Mouse (Mus musculus) neural tube, embryonic 11.5 days (tissue): ENCODE results near the gene Reck. TPM values are rescaled to one million over a fixed set of nuclear protein-coding genes. Genes with fewer than 3 reads are reported as not detected.
A peak's percentile ranks its signal among the peaks of the same experiment; 100 is the strongest.

Experiments
- ATAC-seq: fragments of 200-750 bp; cut with Nextera tagmentation; 2 replicates; pipeline ENCODE4 v1.8.0; 2017; ENCODE audit warnings: moderate number of reproducible peaks, mild to moderate bottlenecking, moderate TSS enrichment, moderate library complexity; ENCODE audit not compliant: insufficient read depth, low FRiP score, low TSS enrichment
- DNase-seq: peaks from one replicate; pipeline ENCODE4 v3.0.0-alpha.2; 2015; ENCODE audit warnings: low spot score
- H3K27ac ChIP-seq: fragments of 300-500 bp; sonication (generic); 2 replicates; pipeline ENCODE4 v1.5.1; 2014; ENCODE audit warnings: low read depth, mild to moderate bottlenecking, low read length
- H3K27me3 ChIP-seq: fragments of 300-500 bp; sonication (generic); 2 replicates; pipeline ENCODE4 v1.6.1; 2014; ENCODE audit warnings: mild to moderate bottlenecking, low read length, mixed read lengths; ENCODE audit not compliant: control insufficient read depth, insufficient read depth
- H3K36me3 ChIP-seq: fragments of 300-500 bp; sonication (generic); 2 replicates; pipeline ENCODE4 v1.6.1; 2014; ENCODE audit warnings: mild to moderate bottlenecking, low read length, moderate library complexity, mixed read lengths; ENCODE audit not compliant: control insufficient read depth, insufficient read depth
- H3K4me1 ChIP-seq: fragments of 300-500 bp; sonication (generic); 2 replicates; pipeline ENCODE4 v1.6.1; 2014; ENCODE audit warnings: low read length, mixed read lengths; ENCODE audit not compliant: control insufficient read depth, insufficient read depth
- H3K4me2 ChIP-seq: fragments of 300-500 bp; sonication (generic); 2 replicates; pipeline ENCODE4 v1.6.1; 2014; ENCODE audit warnings: low read depth, mild to moderate bottlenecking, moderate library complexity
- H3K4me3 ChIP-seq: fragments of 300-500 bp; sonication (generic); 2 replicates; pipeline ENCODE4 v1.5.1; 2014; ENCODE audit warnings: low read depth, low read length
- H3K9ac ChIP-seq: fragments of 300-500 bp; sonication (generic); 2 replicates; pipeline ENCODE4 v1.6.1; 2014; ENCODE audit warnings: mild to moderate bottlenecking, low read length
- H3K9me3 ChIP-seq: fragments of 300-500 bp; sonication (generic); 2 replicates; pipeline ENCODE4 v1.6.1; 2016; ENCODE audit warnings: low read length; ENCODE audit not compliant: control insufficient read depth
- WGBS: fragments of 180-500 bp; shearing (Covaris S2); extraction: QIAGEN DNeasy Blood & Tissue Kit; methylation state at CpG from one replicate; pipeline ENCODE4 v1.1.7; 2014; 5-methylcytosine and 5-hydroxymethylcytosine counted together
- polyA plus RNA-seq: library from polyadenylated mRNA; unstranded; fragments of >200 nt; fragmentation: Nextera tagmentation; extraction: Ambion mirVana; gene quantifications from 2 replicates; pipeline ENCODE4 v1.2.1, GENCODE M21; 2014

Reck gene
- polyA plus RNA-seq: 15.9 and 18.5 TPM in 2 replicates

- H3K4me2 ChIP-seq: peak within 1 kb of the TSS; percentile 69
- no peaks in the 10 kb centered on the region for H3K27me3 ChIP-seq
- ATAC-seq: peak; percentile 95
- WGBS: under 1% methylated on average over 52 of the region's 73 CpGs
- H3K9me3 ChIP-seq: no peaks in the 10 kb centered on the region
- no peaks in the 10 kb centered on the region for H3K4me1 ChIP-seq
- H3K4me3 ChIP-seq: peak within 1 kb of the TSS; percentile 78
- peak within 1 kb of the TSS; percentile 60; the same call in 1 of the 2 replicates for H3K27ac ChIP-seq
- peak; percentile 96 for DNase-seq
- peak within 1 kb of the TSS; percentile 77 for H3K9ac ChIP-seq
- no peaks in the 10 kb centered on the region for H3K36me3 ChIP-seq
These were observed at the start of gene Reck for GRCm38 (mm10) chr4:43875160-43875918. Reck (plus strand) TSS chr4:43875530.

GRCm38 (mm10) chr4:43828806-43829205 is 46.5 kb upstream of the Reck start:
- no peak overlapping the region for H3K27ac ChIP-seq
- ATAC-seq (no peak), DNase-seq (no peak)
- no peaks in the 10 kb centered on the region for H3K4me1 ChIP-seq
- 90% methylated on average over 4 of the region's 4 CpGs for WGBS
- H3K9ac ChIP-seq: no peak overlapping the region
- no peak overlapping the region for H3K4me3 ChIP-seq
- no peaks in the 10 kb centered on the region for H3K36me3 ChIP-seq
- H3K4me2 ChIP-seq: no peak overlapping the region
- no peaks in the 10 kb centered on the region for H3K27me3 ChIP-seq
- no peaks in the 10 kb centered on the region for H3K9me3 ChIP-seq

- ATAC-seq (no peak), DNase-seq (no peak)
- no peaks in the 10 kb centered on the region for H3K9me3 ChIP-seq
- no peaks in the 10 kb centered on the region for H3K4me1 ChIP-seq
- no peak overlapping the region for H3K27ac ChIP-seq
- H3K4me3 ChIP-seq: no peak overlapping the region
- H3K36me3 ChIP-seq: no peaks in the 10 kb centered on the region
- 71% methylated on average over 5 of the region's 5 CpGs for WGBS
- H3K4me2 ChIP-seq: no peak overlapping the region
- no peak overlapping the region for H3K9ac ChIP-seq
- no peaks in the 10 kb centered on the region for H3K27me3 ChIP-seq
These were observed 43.3 kb upstream of the Reck start for GRCm38 (mm10) chr4:43832031-43832430.

GRCm38 (mm10) chr4:43833752-43834151 is 41.6 kb upstream of the Reck start:
- ATAC-seq (no peak), DNase-seq (no peak)
- Histone ChIP-seq H3K4me1 (no peaks in the 10 kb centered on the region), H3K4me3 (no peak overlapping the region), H3K9me3 (no peaks in the 10 kb centered on the region), H3K27ac (no peak overlapping the region), H3K4me2 (no peak overlapping the region), H3K36me3 (no peaks in the 10 kb centered on the region), H3K9ac (no peak overlapping the region), H3K27me3 (no peaks in the 10 kb centered on the region)
- 79% methylated on average over 5 of the region's 5 CpGs for WGBS

- Histone ChIP-seq H3K4me3 (no peak overlapping the region), H3K27me3 (no peaks in the 10 kb centered on the region), H3K36me3 (no peaks in the 10 kb centered on the region), H3K4me1 (no peaks in the 10 kb centered on the region), H3K27ac (no peak overlapping the region), H3K9me3 (no peaks in the 10 kb centered on the region), H3K4me2 (no peak overlapping the region), H3K9ac (no peak overlapping the region)
- ATAC-seq (no peak), DNase-seq (no peak)
- WGBS: 78% methylated on average over 4 of the region's 4 CpGs
These were observed 40.6 kb upstream of the Reck start for GRCm38 (mm10) chr4:43834749-43835148.

- H3K9me3 ChIP-seq: no peaks in the 10 kb centered on the region
- ATAC-seq (no peak), DNase-seq (no peak)
- no peaks in the 10 kb centered on the region for H3K4me1 ChIP-seq
- H3K9ac ChIP-seq: no peak overlapping the region
- WGBS: 83% methylated on average over 3 of the region's 3 CpGs
- H3K36me3 ChIP-seq: no peaks in the 10 kb centered on the region
- H3K4me2 ChIP-seq: no peak overlapping the region
- no peaks in the 10 kb centered on the region for H3K27me3 ChIP-seq
- no peak overlapping the region for H3K4me3 ChIP-seq
- H3K27ac ChIP-seq: no peak overlapping the region
These were observed 37.0 kb upstream of the Reck start for GRCm38 (mm10) chr4:43838326-43838725.

- no peak within 1 kb of the TSS for H3K4me2 ChIP-seq
- WGBS: 77% methylated on average over 1 of the region's 1 CpGs
These were observed 35.2 kb upstream of the Reck start, which contains the start of gene Olfr157 for GRCm38 (mm10) chr4:43840101-43840500. Olfr157 (minus strand) TSS chr4:43840201.

GRCm38 (mm10) chr4:43851265-43851664 is 24.1 kb upstream of the Reck start, which contains the start of gene Olfr155:
Olfr155 (plus strand) TSS chr4:43851565.
- Histone ChIP-seq H3K9me3 (no peaks in the 10 kb centered on the region), H3K27me3 (no peaks in the 10 kb centered on the region), H3K4me1 (no peaks in the 10 kb centered on the region), H3K36me3 (no peaks in the 10 kb centered on the region), H3K4me3 (no peak within 1 kb of the TSS), H3K4me2 (no peak within 1 kb of the TSS), H3K27ac (no peak within 1 kb of the TSS), H3K9ac (no peak within 1 kb of the TSS)
- no peak for DNase-seq
- 87% methylated on average over 6 of the region's 6 CpGs for WGBS
- ATAC-seq: no peak

More at GRCm38 (mm10) chr4:43840101-43840500, 35.2 kb upstream of the Reck start, which contains the start of gene Olfr157:
- Histone ChIP-seq H3K9me3 (no peaks in the 10 kb centered on the region), H3K27ac (no peak within 1 kb of the TSS), H3K36me3 (no peaks in the 10 kb centered on the region), H3K9ac (no peak within 1 kb of the TSS), H3K27me3 (no peaks in the 10 kb centered on the region), H3K4me3 (no peak within 1 kb of the TSS), H3K4me1 (no peaks in the 10 kb centered on the region)
- no peak for ATAC-seq
- DNase-seq: no peak

GRCm38 (mm10) chr4:43854101-43854500 is 21.2 kb upstream of the Reck start:
- no peak for ATAC-seq
- no peaks in the 10 kb centered on the region for H3K27me3 ChIP-seq
- no peaks in the 10 kb centered on the region for H3K4me1 ChIP-seq
- DNase-seq: no peak
- H3K4me2 ChIP-seq: no peak overlapping the region
- 73% methylated on average over 8 of the region's 8 CpGs for WGBS
- H3K4me3 ChIP-seq: no peak overlapping the region
- H3K36me3 ChIP-seq: no peaks in the 10 kb centered on the region
- no peak overlapping the region for H3K27ac ChIP-seq
- no peak overlapping the region for H3K9ac ChIP-seq
- no peaks in the 10 kb centered on the region for H3K9me3 ChIP-seq
